Mouse (Mus musculus) midbrain, embryonic 14.5 days (tissue): ENCODE measurements around the gene Smyd3. TPM values are rescaled to one million over a fixed set of nuclear protein-coding genes. Genes with fewer than 3 reads are reported as not detected.
A peak's percentile ranks its signal among the peaks of the same experiment; 100 is the strongest.

Source experiments
- ATAC-seq: fragments of 200-750 bp; cut with Nextera tagmentation; 2 replicates; pipeline ENCODE4 v1.8.0; 2017; ENCODE audit warnings: moderate number of reproducible peaks, moderate library complexity; ENCODE audit not compliant: low FRiP score, low TSS enrichment
- DNase-seq: peaks from one replicate; pipeline ENCODE4 v3.0.0-alpha.2; 2015
- H3K27ac ChIP-seq: fragments of 300-500 bp; sonication (generic); replicated peaks from 2 replicates; pipeline ENCODE4 v1.5.1; 2014; ENCODE audit warnings: mild to moderate bottlenecking, low read depth, low read length, moderate library complexity
- H3K27me3 ChIP-seq: fragments of 300-500 bp; sonication (generic); 2 replicates; pipeline ENCODE4 v1.6.1; 2014; ENCODE audit warnings: low read length, control low read depth, mixed read lengths; ENCODE audit not compliant: control insufficient read depth, insufficient read depth
- H3K36me3 ChIP-seq: fragments of 300-500 bp; sonication (generic); 2 replicates; pipeline ENCODE4 v1.6.1; 2014; ENCODE audit warnings: low read length, control low read depth; ENCODE audit not compliant: control insufficient read depth, insufficient read depth
- H3K4me1 ChIP-seq: fragments of 300-500 bp; sonication (generic); 2 replicates; pipeline ENCODE4 v1.6.1; 2014; ENCODE audit warnings: mild to moderate bottlenecking, antibody characterized with exemption, low read length, control low read depth; ENCODE audit not compliant: control insufficient read depth, insufficient read depth
- H3K4me2 ChIP-seq: fragments of 300-500 bp; sonication (generic); 2 replicates; pipeline ENCODE4 v1.6.1; 2014; ENCODE audit warnings: mild to moderate bottlenecking, low read length, moderate library complexity
- H3K4me3 ChIP-seq: fragments of 300-500 bp; sonication (generic); replicated peaks from 2 replicates; pipeline ENCODE4 v1.5.1; 2014; ENCODE audit warnings: low read depth, low read length
- H3K9ac ChIP-seq: fragments of 300-500 bp; sonication (generic); replicated peaks from 2 replicates; pipeline ENCODE4 v1.6.1; 2014; ENCODE audit warnings: mild to moderate bottlenecking, low read length, moderate library complexity
- H3K9me3 ChIP-seq: fragments of 300-500 bp; sonication (generic); 2 replicates; pipeline ENCODE4 v1.6.1; 2016; ENCODE audit warnings: low read length, control low read depth, mixed read lengths; ENCODE audit not compliant: control insufficient read depth
- WGBS: fragments of 180-500 bp; shearing (Covaris S2); extraction: QIAGEN DNeasy Blood & Tissue Kit; methylation state at CpG from one replicate; pipeline ENCODE4 v1.1.7; 2014; 5-methylcytosine and 5-hydroxymethylcytosine counted together
- polyA plus RNA-seq: library from polyadenylated mRNA; unstranded; fragments of >200 nt; fragmentation: Nextera tagmentation; extraction: Ambion mirVana; gene quantifications from 2 replicates; pipeline ENCODE4 v1.2.1, GENCODE M21; 2014

Smyd3 gene
- polyA plus RNA-seq, 1 experiment from 2014 or later, result 21.5 TPM

DNA sequence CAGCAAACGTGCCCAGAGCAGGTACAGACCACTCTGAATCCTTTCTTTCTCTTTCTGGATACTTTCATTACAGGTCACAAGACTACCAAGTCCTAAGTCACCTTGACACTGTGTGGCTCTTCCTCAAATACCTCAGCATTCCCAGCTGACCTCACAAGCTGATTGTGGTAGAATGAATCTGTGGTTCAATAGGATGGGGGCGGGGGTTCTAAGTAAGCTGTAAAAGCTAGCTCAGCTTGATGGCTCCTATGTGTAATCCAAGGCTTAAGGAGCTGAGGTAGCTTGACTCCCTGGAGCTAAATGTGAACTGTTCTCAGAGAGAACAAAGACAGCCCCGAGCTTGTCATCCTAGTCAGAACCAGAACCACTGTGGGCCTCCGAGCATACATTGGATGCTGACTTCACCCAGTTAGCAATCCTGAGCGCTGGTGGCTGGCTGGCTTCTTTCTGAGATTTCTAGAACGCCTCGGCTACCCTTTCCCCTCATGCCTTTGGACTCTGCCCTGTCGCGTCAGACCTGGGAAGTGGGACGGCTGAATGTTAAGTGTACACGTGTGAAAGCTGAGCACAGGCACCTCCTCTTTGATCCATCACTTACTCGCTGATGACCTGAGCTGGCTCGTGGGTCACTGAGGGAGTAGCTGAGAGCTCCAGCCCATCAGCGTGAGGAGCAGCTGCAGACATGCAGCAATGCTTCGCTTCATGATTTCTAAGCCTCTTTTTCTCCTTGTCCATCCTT, 131.4 kb downstream of the Smyd3 start:
- no peaks in the 10 kb centered on the region for H3K27me3 ChIP-seq
- DNase-seq (no peak), ATAC-seq (no peak)
- no peak overlapping the region for H3K4me3 ChIP-seq
- H3K9ac ChIP-seq, result no peak overlapping the region
- no peak overlapping the region for H3K27ac ChIP-seq
- H3K36me3 ChIP-seq, result no peaks in the 10 kb centered on the region
- H3K4me2 ChIP-seq, result no peak overlapping the region
- 0 out of 2 replicates have a peak, but pooled peaks cover 8% of the 10 kb centered on the region for H3K4me1 ChIP-seq
- H3K9me3 ChIP-seq, result no peaks in the 10 kb centered on the region
- 47% methylated on average over 15 of the region's 15 CpGs for WGBS

DNA sequence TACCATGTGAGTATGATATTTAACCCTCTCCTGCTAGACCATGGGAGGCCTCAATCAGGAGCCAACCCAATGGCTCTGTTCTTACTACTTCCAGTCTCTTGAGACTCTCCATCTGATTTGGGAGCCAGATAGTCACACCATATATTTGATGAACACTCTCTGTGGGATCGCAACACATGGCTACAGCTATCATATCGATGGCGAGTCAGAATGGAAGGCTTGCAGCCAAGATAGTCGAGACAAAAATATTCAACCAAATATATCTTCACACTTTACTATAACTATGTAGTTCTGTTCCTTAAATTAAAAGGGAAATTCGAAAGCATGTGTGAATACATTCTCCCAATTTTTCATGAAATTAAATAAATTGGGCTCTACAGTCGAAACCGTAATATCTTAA, 132.2 kb downstream of the Smyd3 start:
- DNase-seq (no peak), ATAC-seq (no peak)
- Histone ChIP-seq H3K27me3 (no peaks in the 10 kb centered on the region), H3K4me2 (no peak overlapping the region), H3K9ac (no peak overlapping the region), H3K36me3 (no peaks in the 10 kb centered on the region), H3K9me3 (no peaks in the 10 kb centered on the region), H3K27ac (no peak overlapping the region), H3K4me1 (0 out of 2 replicates have a peak, but pooled peaks cover 8% of the 10 kb centered on the region), H3K4me3 (no peak overlapping the region)
- WGBS, result 95% methylated on average over 7 of the region's 7 CpGs

DNA sequence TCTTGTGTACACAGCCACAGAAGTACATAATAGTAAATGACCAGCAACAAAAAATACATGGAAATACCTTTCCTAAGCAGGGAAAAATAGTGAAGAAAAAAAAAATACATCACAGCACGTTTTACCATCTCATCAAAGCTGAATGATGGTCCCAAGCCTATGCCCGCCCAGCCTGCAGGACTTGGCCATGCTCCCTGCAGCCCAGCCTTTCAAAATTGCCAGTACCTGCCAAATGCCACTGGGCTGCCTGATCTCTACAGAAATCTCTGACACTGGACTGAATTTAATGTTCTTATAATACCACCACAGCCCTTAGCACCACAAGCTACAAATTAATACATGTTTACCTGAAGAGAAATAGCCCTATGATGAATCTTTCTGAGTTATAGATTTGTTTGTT, 133.5 kb downstream of the Smyd3 start:
- no peak overlapping the region for H3K27ac ChIP-seq
- H3K9me3 ChIP-seq, result no peaks in the 10 kb centered on the region
- H3K4me2 ChIP-seq, result no peak overlapping the region
- H3K36me3 ChIP-seq, result no peaks in the 10 kb centered on the region
- ATAC-seq (no peak), DNase-seq (no peak)
- 0 out of 2 replicates have a peak, but pooled peaks cover 8% of the 10 kb centered on the region for H3K4me1 ChIP-seq
- 73% methylated on average over 2 of the region's 2 CpGs for WGBS
- no peaks in the 10 kb centered on the region for H3K27me3 ChIP-seq
- no peak overlapping the region for H3K9ac ChIP-seq
- H3K4me3 ChIP-seq, result no peak overlapping the region

DNA sequence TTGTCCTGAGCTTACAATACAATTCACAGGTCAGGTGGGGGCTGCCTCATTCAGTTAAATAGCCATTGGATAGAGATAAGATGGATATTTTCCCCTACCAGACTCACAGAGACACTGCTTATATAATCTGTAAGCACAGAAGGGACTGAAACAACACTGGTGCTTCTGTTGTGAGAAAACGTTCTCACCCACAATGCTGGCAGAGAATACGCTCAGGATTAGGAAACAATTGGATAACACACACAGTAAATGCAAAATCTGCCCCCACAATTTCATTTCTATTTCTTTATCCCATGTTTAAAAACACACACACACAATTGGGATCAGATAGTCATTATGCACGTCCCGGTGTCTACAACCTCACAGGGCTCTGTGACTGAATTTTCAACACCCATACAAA, 139.7 kb downstream of the Smyd3 start:
- Histone ChIP-seq H3K27me3 (no peaks in the 10 kb centered on the region), H3K4me1 (no peaks in the 10 kb centered on the region), H3K4me2 (no peak overlapping the region), H3K36me3 (no peaks in the 10 kb centered on the region), H3K27ac (no peak overlapping the region), H3K9me3 (no peaks in the 10 kb centered on the region), H3K9ac (no peak overlapping the region), H3K4me3 (no peak overlapping the region)
- ATAC-seq (no peak), DNase-seq (no peak)
- WGBS, result 83% methylated on average over 4 of the region's 4 CpGs

DNA sequence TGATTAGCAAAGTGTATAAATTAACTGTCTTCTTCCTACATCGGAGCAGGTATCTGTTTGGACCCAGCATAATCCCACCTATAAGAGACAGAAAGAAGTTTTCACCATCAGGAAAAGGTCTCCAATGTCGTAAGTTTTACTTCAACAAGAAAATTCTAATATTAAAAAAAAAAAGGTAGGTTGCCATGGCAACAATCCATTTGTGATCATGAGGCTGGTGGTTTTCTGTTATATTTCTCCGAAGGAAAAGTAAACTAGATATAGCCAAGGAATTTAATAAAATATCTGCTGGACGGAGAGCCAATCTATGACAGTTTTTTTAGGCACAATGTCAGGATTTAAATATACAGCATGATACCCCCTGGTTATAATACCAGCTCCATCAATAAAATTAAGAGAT, 142.9 kb downstream of the Smyd3 start:
- no peak overlapping the region for H3K9ac ChIP-seq
- no peaks in the 10 kb centered on the region for H3K9me3 ChIP-seq
- ATAC-seq, result no peak
- no peak overlapping the region for H3K4me2 ChIP-seq
- no peak overlapping the region for H3K27ac ChIP-seq
- WGBS, result 71% methylated on average over 4 of the region's 4 CpGs
- H3K36me3 ChIP-seq, result no peaks in the 10 kb centered on the region
- no peaks in the 10 kb centered on the region for H3K4me1 ChIP-seq
- DNase-seq, result peak; percentile 55
- H3K4me3 ChIP-seq, result no peak overlapping the region
- H3K27me3 ChIP-seq, result no peaks in the 10 kb centered on the region

DNA sequence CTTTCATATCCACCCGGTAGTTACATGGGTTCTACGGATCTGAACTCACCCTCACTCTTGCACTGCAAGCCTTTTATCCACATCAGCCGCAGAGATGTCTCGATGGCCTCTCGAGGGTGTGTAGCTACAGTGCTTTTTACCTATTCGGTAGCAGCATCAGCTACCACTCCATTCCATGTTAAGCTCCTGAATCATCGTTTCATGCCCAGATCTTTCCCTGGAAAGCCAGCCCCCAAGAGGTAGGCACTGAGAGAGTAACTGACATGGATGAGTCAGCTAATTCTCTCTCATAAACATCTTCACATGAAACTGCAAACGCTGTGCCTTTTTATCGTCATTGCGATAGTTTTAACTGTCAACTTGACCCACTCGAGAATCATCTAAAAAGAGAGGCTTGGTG, 143.9 kb downstream of the Smyd3 start:
- DNase-seq (no peak), ATAC-seq (no peak)
- no peaks in the 10 kb centered on the region for H3K9me3 ChIP-seq
- H3K9ac ChIP-seq, result no peak overlapping the region
- no peaks in the 10 kb centered on the region for H3K4me1 ChIP-seq
- no peak overlapping the region for H3K4me3 ChIP-seq
- no peak overlapping the region for H3K4me2 ChIP-seq
- WGBS, result 94% methylated on average over 11 of the region's 11 CpGs
- no peak overlapping the region for H3K27ac ChIP-seq
- H3K27me3 ChIP-seq, result no peaks in the 10 kb centered on the region
- H3K36me3 ChIP-seq, result no peaks in the 10 kb centered on the region

DNA sequence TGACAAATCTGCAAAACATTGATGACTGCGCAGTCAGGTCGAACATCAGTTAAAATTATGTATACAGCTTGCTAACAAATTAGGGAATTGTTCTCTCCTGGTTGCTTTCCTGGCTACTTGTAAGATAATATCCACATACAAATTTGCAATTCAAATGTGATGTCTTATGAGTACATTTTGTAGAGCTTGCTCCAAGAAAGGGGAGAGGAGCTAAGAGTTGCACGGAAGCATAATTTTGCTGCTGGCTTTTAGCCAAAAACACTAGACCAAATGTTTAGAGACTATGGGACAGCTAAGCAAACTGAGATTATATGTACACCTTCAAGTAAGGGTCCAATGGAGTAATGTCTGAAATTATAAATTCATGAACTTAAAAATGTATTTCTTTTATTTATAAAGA, 146.7 kb downstream of the Smyd3 start:
- no peak for ATAC-seq
- WGBS, result 64% methylated on average over 3 of the region's 3 CpGs
- no peak overlapping the region for H3K27ac ChIP-seq

DNA sequence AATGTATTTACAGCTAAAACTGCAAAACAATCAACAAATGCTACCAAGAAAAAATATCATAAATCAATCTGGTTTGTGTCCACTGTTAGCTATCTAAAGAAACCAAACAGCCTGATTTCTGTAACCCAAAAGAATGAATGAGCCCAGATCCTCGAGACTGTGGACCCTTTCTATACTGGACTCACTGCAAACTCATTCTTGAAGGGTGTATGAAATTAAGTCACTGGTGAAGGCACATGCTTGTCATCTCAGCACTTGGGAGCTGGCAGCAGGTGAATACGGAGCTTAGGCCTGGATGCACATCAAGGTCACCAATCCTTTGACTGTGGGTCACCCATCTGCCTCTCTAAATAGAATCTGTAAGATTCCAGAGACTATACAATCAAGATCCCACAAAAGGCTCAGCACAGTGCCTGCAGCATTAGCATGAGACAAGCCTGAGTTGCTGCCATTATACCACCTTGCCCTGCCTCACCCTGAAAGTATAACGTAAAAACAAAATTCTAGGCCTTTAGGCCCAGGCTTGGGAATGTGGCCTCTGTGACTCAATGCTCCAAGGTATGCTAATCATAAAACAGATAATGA, 149.3 kb downstream of the Smyd3 start:
- WGBS, result 63% methylated on average over 3 of the region's 3 CpGs
- no peaks in the 10 kb centered on the region for H3K36me3 ChIP-seq
- no peak overlapping the region for H3K27ac ChIP-seq
- H3K4me1 ChIP-seq, result no peaks in the 10 kb centered on the region
- H3K27me3 ChIP-seq, result no peaks in the 10 kb centered on the region
- H3K4me2 ChIP-seq, result no peak overlapping the region
- no peaks in the 10 kb centered on the region for H3K9me3 ChIP-seq
- ATAC-seq, result no peak
- H3K4me3 ChIP-seq, result no peak overlapping the region
- no peak for DNase-seq
- H3K9ac ChIP-seq, result no peak overlapping the region

More for the DNA sequence above, 146.7 kb downstream of the Smyd3 start:
- H3K4me3 ChIP-seq, result no peak overlapping the region
- no peak overlapping the region for H3K4me2 ChIP-seq
- H3K4me1 ChIP-seq, result no peaks in the 10 kb centered on the region
- H3K9ac ChIP-seq, result no peak overlapping the region
- H3K9me3 ChIP-seq, result no peaks in the 10 kb centered on the region
- H3K27me3 ChIP-seq, result no peaks in the 10 kb centered on the region
- DNase-seq, result peak; percentile 55
- H3K36me3 ChIP-seq, result no peaks in the 10 kb centered on the region
